Mouse (Mus musculus) bone marrow macrophage, adult 2 months (primary cell): ENCODE measurements at regions not wholly inside any gene's neighbourhood (a gene's known extent, or its start where the extent isn't known, plus 50 kb on each side); places are given as distances from the start of the nearest gene placed in this dataset.

Experiments
- CTCF ChIP-seq: IDR thresholded peaks from 2 replicates; pipeline ENCODE4 v1.5.1; 2012; ENCODE audit warnings: low read depth, mild to moderate bottlenecking, low read length, moderate library complexity
- POLR2A ChIP-seq: IDR thresholded peaks from 2 replicates; pipeline ENCODE4 v1.6.1; 2012; ENCODE audit warnings: mild to moderate bottlenecking, low read depth, low read length, borderline replicate concordance

DNA sequence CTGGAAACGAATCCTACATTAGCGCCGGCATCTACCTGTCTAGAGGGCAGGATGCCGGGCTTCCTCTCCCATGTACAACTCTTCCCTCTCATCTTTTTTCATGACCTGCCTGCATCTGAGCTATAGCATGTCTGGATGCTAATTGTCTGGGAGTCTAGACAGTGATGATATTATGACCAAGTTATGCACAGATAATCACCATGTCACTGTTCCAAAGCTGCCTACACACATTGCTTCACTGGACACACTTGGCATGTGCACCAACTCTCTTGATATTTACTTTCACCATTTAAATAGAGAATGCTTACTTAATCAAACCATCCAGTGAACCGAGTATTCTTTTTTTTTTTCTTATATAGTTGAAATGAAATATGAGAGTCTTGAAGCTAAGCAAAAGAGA, 270.2 kb upstream of the Runx1 start:
- TF ChIP-seq POLR2A (no peak), CTCF (no peak)
